Mouse (Mus musculus) MN1 (cell line): Measurements from ENCODE around the gene Slc6a13.

Experiments
- DNase-seq: peaks from one replicate; pipeline ENCODE4 v3.0.0-alpha.2; 2016; ENCODE audit warnings: low spot score

Gene Slc6a13

DNA sequence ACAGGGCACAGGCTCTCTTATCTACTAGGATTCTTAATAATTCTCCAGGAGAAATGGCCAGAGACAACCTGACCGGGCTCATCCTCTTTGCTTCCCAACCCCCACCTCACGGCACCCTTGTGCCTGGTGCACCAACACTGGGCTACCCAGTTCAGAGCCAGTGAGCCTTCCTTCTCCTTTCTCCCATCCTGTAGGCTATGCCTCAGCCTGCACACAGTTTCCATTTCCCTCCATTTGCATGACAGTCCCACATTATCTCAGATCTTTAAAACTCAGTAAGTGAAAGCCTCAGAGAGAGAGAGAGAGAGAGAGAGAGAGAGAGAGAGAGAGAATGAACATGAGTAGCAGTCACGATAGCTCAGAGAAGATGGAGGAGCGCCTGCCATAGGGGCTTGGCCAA, 78.2 kb downstream of the Slc6a13 start:
- no peak for DNase-seq

DNA sequence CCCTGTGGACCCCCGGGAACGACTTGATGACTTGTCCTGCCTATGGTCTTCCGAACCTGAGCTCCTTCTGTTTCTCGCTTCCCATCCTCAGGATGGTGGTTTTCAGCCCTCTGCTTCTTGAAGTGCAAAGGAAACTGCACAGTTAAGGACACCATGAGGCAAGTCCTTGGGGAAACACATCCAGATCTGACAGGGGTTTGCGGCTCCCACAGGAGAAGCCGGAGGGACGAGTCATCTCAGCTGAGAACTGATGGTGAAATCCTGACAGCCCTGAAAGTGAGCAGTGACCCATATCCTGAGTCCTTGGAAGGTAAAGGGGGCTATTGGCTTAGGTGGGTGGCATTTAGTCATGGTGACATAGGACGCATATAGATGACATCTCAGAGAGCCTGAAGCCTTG, 80.5 kb downstream of the Slc6a13 start:
- DNase-seq = no peak

DNA sequence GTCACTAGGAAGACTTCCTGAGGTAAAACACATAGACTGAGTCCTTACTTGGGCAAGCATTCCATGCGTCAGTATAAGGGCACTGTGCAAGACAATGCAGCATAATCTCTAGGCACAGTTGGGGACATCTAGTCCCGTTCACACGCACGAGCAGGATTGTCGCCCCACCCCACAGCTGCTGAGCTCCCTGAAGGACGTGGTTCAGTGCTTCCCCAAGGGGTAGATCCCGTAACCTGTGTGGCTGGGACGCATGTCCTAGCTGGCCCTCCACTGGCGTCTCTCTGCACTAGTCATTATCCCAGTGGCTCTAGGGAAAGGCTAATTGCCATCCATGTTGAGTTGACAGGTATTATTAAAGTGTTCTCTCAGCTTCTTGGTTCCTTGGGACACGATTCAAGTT, 82.0 kb downstream of the Slc6a13 start:
- no peak for DNase-seq

GRCm38 (mm10) chr6:121385397-121385796, 85.4 kb downstream of the Slc6a13 start:
- no peak for DNase-seq
